Mouse (Mus musculus) forebrain, postnatal 0 days (tissue): ENCODE measurements at regions not wholly inside any gene's neighbourhood (a gene's known extent, or its start where the extent isn't known, plus 50 kb on each side); places are given as distances from the start of the nearest gene placed in this dataset.
A peak's percentile ranks its signal among the peaks of the same experiment; 100 is the strongest.

Source experiments
- ATAC-seq: fragments of 200-750 bp; cut with Nextera tagmentation; 2 replicates; pipeline ENCODE4 v1.8.0; 2017; ENCODE audit warnings: mild to moderate bottlenecking, moderate library complexity
- DNase-seq: peaks from one replicate; pipeline ENCODE4 v3.0.0-alpha.2; 2015
- H3K27ac ChIP-seq: fragments of 300-500 bp; sonication (generic); 2 replicates; pipeline ENCODE4 v1.5.1; 2014; ENCODE audit warnings: low read depth, mild to moderate bottlenecking, antibody characterized with exemption, low read length, moderate library complexity, mixed read lengths
- H3K27me3 ChIP-seq: fragments of 300-500 bp; sonication (generic); 2 replicates; pipeline ENCODE4 v1.6.1; 2014; ENCODE audit warnings: mild to moderate bottlenecking, low read length, mixed read lengths; ENCODE audit not compliant: insufficient read depth
- H3K36me3 ChIP-seq: fragments of 300-500 bp; sonication (generic); 2 replicates; pipeline ENCODE4 v1.6.1; 2014; ENCODE audit warnings: mild to moderate bottlenecking, moderate library complexity; ENCODE audit not compliant: insufficient read depth
- H3K4me1 ChIP-seq: fragments of 300-500 bp; sonication (generic); 2 replicates; pipeline ENCODE4 v1.6.1; 2014; ENCODE audit warnings: antibody characterized with exemption; ENCODE audit not compliant: insufficient read depth
- H3K4me2 ChIP-seq: fragments of 300-500 bp; sonication (generic); 2 replicates; pipeline ENCODE4 v1.6.1; 2014; ENCODE audit warnings: low read depth, mild to moderate bottlenecking, moderate library complexity
- H3K4me3 ChIP-seq: fragments of 300-500 bp; sonication (generic); 2 replicates; pipeline ENCODE4 v1.5.1; 2014; ENCODE audit warnings: low read depth, low read length, mixed read lengths
- H3K9ac ChIP-seq: fragments of 300-500 bp; sonication (generic); 2 replicates; pipeline ENCODE4 v1.6.1; 2014; ENCODE audit warnings: mild to moderate bottlenecking
- H3K9me3 ChIP-seq: fragments of 300-500 bp; sonication (generic); 2 replicates; pipeline ENCODE4 v1.6.1; 2016; ENCODE audit warnings: low read length
- CTCF ChIP-seq: sonication (generic); IDR thresholded peaks from 2 replicates; pipeline ENCODE4 v1.5.1; 2016; ENCODE audit warnings: antibody characterized with exemption, control low read depth, low read depth
- WGBS: fragments of 180-500 bp; shearing (Covaris S2); extraction: QIAGEN DNeasy Blood & Tissue Kit; methylation state at CpG from one replicate; pipeline ENCODE4 v1.1.7; 2014; 5-methylcytosine and 5-hydroxymethylcytosine counted together

GRCm38 (mm10) chr11:71976724-71977481 lies 60.4 kb downstream of the Aipl1 start:
- Histone ChIP-seq H3K4me2 (no peak overlapping the region), H3K27ac (peak overlapping the region; percentile 41; the same call in 1 of the 2 replicates), H3K9me3 (no peaks in the 10 kb centered on the region), H3K4me3 (no peak overlapping the region), H3K27me3 (no peaks in the 10 kb centered on the region), H3K4me1 (0 out of 2 replicates have a peak, but pooled peaks cover 7% of the 10 kb centered on the region), H3K9ac (no peak overlapping the region), H3K36me3 (no peaks in the 10 kb centered on the region)
- DNase-seq (no peak), ATAC-seq (no peak)
- no peak for TF ChIP-seq CTCF
- WGBS, result 65% methylated on average over 15 of the region's 15 CpGs

- H3K9ac ChIP-seq, result no peak overlapping the region
- DNase-seq (peak; percentile 41), ATAC-seq (peak; percentile 70; the same call in 1 of the 2 replicates)
- no peak for TF ChIP-seq CTCF
- no peaks in the 10 kb centered on the region for H3K36me3 ChIP-seq
- H3K4me1 ChIP-seq, result 0 out of 2 replicates have a peak, but pooled peaks cover 6% of the 10 kb centered on the region
- WGBS, result 39% methylated on average over 5 of the region's 5 CpGs
- no peaks in the 10 kb centered on the region for H3K27me3 ChIP-seq
- no peak overlapping the region for H3K4me2 ChIP-seq
- no peak overlapping the region for H3K4me3 ChIP-seq
- H3K27ac ChIP-seq, result no peak overlapping the region
- H3K9me3 ChIP-seq, result no peaks in the 10 kb centered on the region
Measured at GRCm38 (mm10) chr11:71971351-71971750, 66.0 kb downstream of the Aipl1 start.

GRCm38 (mm10) chr11:71962306-71962705 lies 75.0 kb downstream of the Aipl1 start:
- DNase-seq (no peak), ATAC-seq (no peak)
- no peak overlapping the region for H3K9ac ChIP-seq
- no peaks in the 10 kb centered on the region for H3K4me1 ChIP-seq
- no peak overlapping the region for H3K27ac ChIP-seq
- no peak for TF ChIP-seq CTCF
- H3K9me3 ChIP-seq, result no peaks in the 10 kb centered on the region
- no peak overlapping the region for H3K4me3 ChIP-seq
- H3K4me2 ChIP-seq, result no peak overlapping the region
- H3K36me3 ChIP-seq, result no peaks in the 10 kb centered on the region
- WGBS, result 87% methylated on average over 3 of the region's 3 CpGs
- no peaks in the 10 kb centered on the region for H3K27me3 ChIP-seq

GRCm38 (mm10) chr11:71952533-71952932 lies 84.8 kb downstream of the Aipl1 start:
- Histone ChIP-seq H3K9ac (no peak overlapping the region), H3K4me1 (0 out of 2 replicates have a peak, but pooled peaks cover 3% of the 10 kb centered on the region), H3K9me3 (no peaks in the 10 kb centered on the region), H3K4me2 (no peak overlapping the region), H3K27me3 (no peaks in the 10 kb centered on the region), H3K36me3 (no peaks in the 10 kb centered on the region), H3K27ac (no peak overlapping the region), H3K4me3 (no peak overlapping the region)
- ATAC-seq (0 out of 2 replicates have a peak, but pooled peaks have one; percentile 61), DNase-seq (no peak)
- 61% methylated on average over 2 of the region's 2 CpGs for WGBS
- TF ChIP-seq CTCF, result no peak

GRCm38 (mm10) chr11:71947161-71947560 lies 90.1 kb downstream of the Aipl1 start:
- H3K9ac ChIP-seq, result no peak overlapping the region
- no peaks in the 10 kb centered on the region for H3K9me3 ChIP-seq
- TF ChIP-seq CTCF, result no peak
- no peak overlapping the region for H3K4me2 ChIP-seq
- no peak for DNase-seq
- WGBS, result 24% methylated on average over 5 of the region's 5 CpGs
- no peak for ATAC-seq
- H3K4me3 ChIP-seq, result no peak overlapping the region
- peaks cover 8% of the 10 kb centered on the region for H3K4me1 ChIP-seq
- no peak overlapping the region for H3K27ac ChIP-seq
- no peaks in the 10 kb centered on the region for H3K27me3 ChIP-seq
- no peaks in the 10 kb centered on the region for H3K36me3 ChIP-seq

GRCm38 (mm10) chr11:71945098-71945413 lies 92.3 kb downstream of the Aipl1 start:
- DNase-seq (no peak), ATAC-seq (0 out of 2 replicates have a peak, but pooled peaks have one; percentile 8)
- peak overlapping the region; percentile 22; the same call in 1 of the 2 replicates for H3K27ac ChIP-seq

GRCm38 (mm10) chr11:71944398-71945097 lies 92.8 kb downstream of the Aipl1 start:
- H3K27ac ChIP-seq, result peak overlapping the region; percentile 50; the same call in 1 of the 2 replicates
- H3K9me3 ChIP-seq, result no peaks in the 10 kb centered on the region
- no peaks in the 10 kb centered on the region for H3K36me3 ChIP-seq
- 28% methylated on average over 9 of the region's 9 CpGs for WGBS
- DNase-seq (peak; percentile 80), ATAC-seq (peak; percentile 85)
- no peak for TF ChIP-seq CTCF
- H3K27me3 ChIP-seq, result no peaks in the 10 kb centered on the region
- no peak overlapping the region for H3K9ac ChIP-seq
- H3K4me3 ChIP-seq, result no peak overlapping the region
- H3K4me1 ChIP-seq, result peaks cover 8% of the 10 kb centered on the region
- no peak overlapping the region for H3K4me2 ChIP-seq

More at GRCm38 (mm10) chr11:71945098-71945413, 92.3 kb downstream of the Aipl1 start:
- Histone ChIP-seq H3K4me2 (no peak overlapping the region), H3K9me3 (no peaks in the 10 kb centered on the region), H3K4me1 (peaks cover 8% of the 10 kb centered on the region), H3K36me3 (no peaks in the 10 kb centered on the region), H3K9ac (no peak overlapping the region), H3K27me3 (no peaks in the 10 kb centered on the region), H3K4me3 (no peak overlapping the region)
- TF ChIP-seq CTCF, result no peak; the same call in 1 of the 2 replicates
